Mouse (Mus musculus): ENCODE measurements around the gene 1700056E22Rik. TPM values are rescaled to one million over a fixed set of nuclear protein-coding genes. Genes with fewer than 3 reads are reported as not detected.
A peak's percentile ranks its signal among the peaks of the same experiment; 100 is the strongest.

Gene 1700056E22Rik
- 0.97 and 1.9 TPM in 2 replicates for polyA plus RNA-seq (2012; rRNA removed)

GRCm38 (mm10) chr1:184034011-184034557, at the start of gene 1700056E22Rik:
TSS of gene 1700056E22Rik (minus strand) at chr1:184034301.
- DNase-seq, result peak; percentile 97
- under 1% methylated on average over 38 of the region's 38 CpGs for WGBS
- no peak for TF ChIP-seq CTCF (IDR thresholded peaks at IDR 0.05; ENCODE audit: insufficient read depth, low read length)
- peak; percentile 79; the same call in 1 of the 2 replicates for TF ChIP-seq POLR2A (IDR thresholded peaks at IDR 0.05; ENCODE audit: borderline replicate concordance, extremely low read depth, low read depth, low read length)
- peak within 1 kb of the TSS; percentile 87 for H3K4me3 ChIP-seq (replicated peaks; ENCODE audit: extremely low read depth, low read depth, low read length)
- H3K4me1 ChIP-seq (ENCODE audit: control insufficient read depth, insufficient read depth, low read length), result no peaks in the 10 kb centered on the region

- no peak for TF ChIP-seq POLR2A (IDR thresholded peaks at IDR 0.05; ENCODE audit: borderline replicate concordance, extremely low read depth, low read depth, low read length)
- Histone ChIP-seq H3K4me3 (replicated peaks; ENCODE audit: extremely low read depth, low read depth, low read length) (no peak overlapping the region), H3K4me1 (ENCODE audit: control insufficient read depth, insufficient read depth, low read length) (no peaks in the 10 kb centered on the region; the same call in 1 of the 2 replicates)
- DNase-seq, result no peak
- 59% methylated on average over 7 of the region's 7 CpGs for WGBS
These were observed 49.1 kb upstream of the 1700056E22Rik start for GRCm38 (mm10) chr1:184083166-184083565.

- WGBS, result 32% methylated on average over 3 of the region's 3 CpGs
- no peak for DNase-seq
These were observed 48.6 kb upstream of the 1700056E22Rik start for GRCm38 (mm10) chr1:184082661-184083060.

GRCm38 (mm10) chr1:184079304-184079703, 45.2 kb upstream of the 1700056E22Rik start:
- H3K4me3 ChIP-seq (replicated peaks; ENCODE audit: extremely low read depth, low read depth, low read length), result no peak overlapping the region
- no peak for DNase-seq
- WGBS, result 83% methylated on average over 3 of the region's 3 CpGs
- peaks cover 6% of the 10 kb centered on the region; the same call in 1 of the 2 replicates for H3K4me1 ChIP-seq (ENCODE audit: control insufficient read depth, insufficient read depth, low read length)
- TF ChIP-seq POLR2A (IDR thresholded peaks at IDR 0.05; ENCODE audit: borderline replicate concordance, extremely low read depth, low read depth, low read length), result no peak
- no peak for TF ChIP-seq CTCF (IDR thresholded peaks at IDR 0.05; ENCODE audit: insufficient read depth, low read length)

More at GRCm38 (mm10) chr1:184082661-184083060, 48.6 kb upstream of the 1700056E22Rik start:
- no peaks in the 10 kb centered on the region; the same call in 1 of the 2 replicates for H3K4me1 ChIP-seq (ENCODE audit: control insufficient read depth, insufficient read depth, low read length)
- no peak overlapping the region for H3K4me3 ChIP-seq (replicated peaks; ENCODE audit: extremely low read depth, low read depth, low read length)
- TF ChIP-seq POLR2A (IDR thresholded peaks at IDR 0.05; ENCODE audit: borderline replicate concordance, extremely low read depth, low read depth, low read length) (no peak), CTCF (IDR thresholded peaks at IDR 0.05; ENCODE audit: insufficient read depth, low read length) (no peak)

GRCm38 (mm10) chr1:184076756-184077155, 42.7 kb upstream of the 1700056E22Rik start:
- Histone ChIP-seq H3K4me3 (replicated peaks; ENCODE audit: extremely low read depth, low read depth, low read length) (no peak overlapping the region), H3K4me1 (ENCODE audit: control insufficient read depth, insufficient read depth, low read length) (peaks cover 8% of the 10 kb centered on the region; the same call in 1 of the 2 replicates)
- 40% methylated on average over 2 of the region's 2 CpGs for WGBS
- TF ChIP-seq POLR2A (IDR thresholded peaks at IDR 0.05; ENCODE audit: borderline replicate concordance, extremely low read depth, low read depth, low read length) (no peak), CTCF (IDR thresholded peaks at IDR 0.05; ENCODE audit: insufficient read depth, low read length) (no peak)
- no peak for DNase-seq

GRCm38 (mm10) chr1:184076065-184076464, 42.0 kb upstream of the 1700056E22Rik start:
- DNase-seq, result no peak
- Histone ChIP-seq H3K4me1 (ENCODE audit: control insufficient read depth, insufficient read depth, low read length) (peaks cover 8% of the 10 kb centered on the region; the same call in 1 of the 2 replicates), H3K4me3 (replicated peaks; ENCODE audit: extremely low read depth, low read depth, low read length) (no peak overlapping the region)
- TF ChIP-seq CTCF (IDR thresholded peaks at IDR 0.05; ENCODE audit: insufficient read depth, low read length) (no peak), POLR2A (IDR thresholded peaks at IDR 0.05; ENCODE audit: borderline replicate concordance, extremely low read depth, low read depth, low read length) (no peak)
- WGBS, result 65% methylated on average over 6 of the region's 6 CpGs

GRCm38 (mm10) chr1:184068971-184069370, 34.9 kb upstream of the 1700056E22Rik start:
- DNase-seq, result no peak
- TF ChIP-seq CTCF (IDR thresholded peaks at IDR 0.05; ENCODE audit: insufficient read depth, low read length) (no peak), POLR2A (IDR thresholded peaks at IDR 0.05; ENCODE audit: borderline replicate concordance, extremely low read depth, low read depth, low read length) (no peak)
- Histone ChIP-seq H3K4me1 (ENCODE audit: control insufficient read depth, insufficient read depth, low read length) (peaks cover 11% of the 10 kb centered on the region), H3K4me3 (replicated peaks; ENCODE audit: extremely low read depth, low read depth, low read length) (no peak overlapping the region)
- WGBS, result 90% methylated on average over 12 of the region's 12 CpGs

GRCm38 (mm10) chr1:184067704-184068558, 33.8 kb upstream of the 1700056E22Rik start:
- DNase-seq, result no peak
- Histone ChIP-seq H3K4me1 (ENCODE audit: control insufficient read depth, insufficient read depth, low read length) (peaks cover 11% of the 10 kb centered on the region), H3K4me3 (replicated peaks; ENCODE audit: extremely low read depth, low read depth, low read length) (no peak overlapping the region)
- 86% methylated on average over 18 of the region's 18 CpGs for WGBS
- TF ChIP-seq CTCF (IDR thresholded peaks at IDR 0.05; ENCODE audit: insufficient read depth, low read length) (no peak), POLR2A (IDR thresholded peaks at IDR 0.05; ENCODE audit: borderline replicate concordance, extremely low read depth, low read depth, low read length) (no peak)

- DNase-seq, result no peak
- TF ChIP-seq POLR2A (IDR thresholded peaks at IDR 0.05; ENCODE audit: borderline replicate concordance, extremely low read depth, low read depth, low read length) (no peak), CTCF (IDR thresholded peaks at IDR 0.05; ENCODE audit: insufficient read depth, low read length) (no peak)
- Histone ChIP-seq H3K4me1 (ENCODE audit: control insufficient read depth, insufficient read depth, low read length) (peaks cover 10% of the 10 kb centered on the region), H3K4me3 (replicated peaks; ENCODE audit: extremely low read depth, low read depth, low read length) (no peak overlapping the region)
- WGBS, result 65% methylated on average over 11 of the region's 11 CpGs
These were observed 32.6 kb upstream of the 1700056E22Rik start for GRCm38 (mm10) chr1:184066460-184067287.

Data from lung, adult 2 months (tissue).